Mouse (Mus musculus): ENCODE measurements around the gene Gbe1.

- TF ChIP-seq HCFC1 (IDR thresholded peaks at IDR 0.05; ENCODE audit: borderline replicate concordance, insufficient read depth, low read length) (no peak), CHD2 (IDR thresholded peaks at IDR 0.05; ENCODE audit: low read depth, low read length) (no peak)
These were observed 237.1 kb downstream of the Gbe1 start for GRCm38 (mm10) chr16:70550835-70551234.
